Mouse (Mus musculus) midbrain, embryonic 10.5 days (tissue): ENCODE measurements at regions not wholly inside any gene's neighbourhood (a gene's known extent, or its start where the extent isn't known, plus 50 kb on each side); places are given as distances from the start of the nearest gene placed in this dataset.

Experiments
- DNase-seq: peaks from one replicate; pipeline ENCODE4 v3.0.0-alpha.2; 2017; ENCODE audit warnings: low spot score
- H3K27ac ChIP-seq: fragments of 300-500 bp; sonication (generic); replicated peaks from 2 replicates; pipeline ENCODE4 v1.5.1; 2016; ENCODE audit warnings: mild to moderate bottlenecking
- H3K27me3 ChIP-seq: fragments of 300-500 bp; sonication (generic); 2 replicates; pipeline ENCODE4 v1.6.1; 2016; ENCODE audit warnings: low read depth, mild to moderate bottlenecking; ENCODE audit not compliant: poor library complexity, severe bottlenecking
- H3K36me3 ChIP-seq: fragments of 300-500 bp; sonication (generic); 2 replicates; pipeline ENCODE4 v1.6.1; 2016; ENCODE audit warnings: mild to moderate bottlenecking, moderate library complexity
- H3K4me1 ChIP-seq: fragments of 300-500 bp; sonication (generic); 2 replicates; pipeline ENCODE4 v1.6.1; 2016
- H3K4me3 ChIP-seq: fragments of 300-500 bp; sonication (generic); 2 replicates; pipeline ENCODE4 v1.5.1; 2016; ENCODE audit warnings: mild to moderate bottlenecking, moderate library complexity
- H3K9me3 ChIP-seq: fragments of 300-500 bp; sonication (generic); replicated peaks from 2 replicates; pipeline ENCODE4 v1.6.1; 2016; ENCODE audit warnings: mild to moderate bottlenecking
- WGBS: fragments of 180-500 bp; shearing (Covaris S2); methylation state at CpG from one replicate; pipeline ENCODE4 v1.1.7; 2016; 5-methylcytosine and 5-hydroxymethylcytosine counted together

DNA sequence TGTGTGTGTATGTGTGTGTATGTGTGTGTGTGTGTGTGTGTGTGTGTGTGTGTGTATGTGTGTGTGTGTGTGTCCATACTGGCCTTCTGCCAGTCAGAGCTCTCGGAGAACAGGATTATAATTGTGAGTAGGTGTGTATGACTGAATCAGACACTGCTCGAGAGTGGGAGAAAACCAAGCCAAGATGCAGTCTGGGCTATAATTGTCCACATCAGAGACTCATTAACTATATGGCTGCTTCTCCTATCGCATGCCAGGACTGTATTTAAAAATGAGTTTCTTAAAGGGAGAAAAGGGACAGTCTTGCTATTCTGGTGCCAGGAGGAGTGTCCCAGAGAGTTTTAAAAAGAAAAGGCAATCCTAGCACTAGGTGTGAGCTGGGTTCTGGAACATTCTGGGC, 58.7 kb upstream of the Adpgk start:
- 90% methylated on average over 3 of the region's 3 CpGs for WGBS
- no peaks in the 10 kb centered on the region for H3K36me3 ChIP-seq
- no peaks in the 10 kb centered on the region for H3K4me1 ChIP-seq
- no peaks in the 10 kb centered on the region for H3K9me3 ChIP-seq
- no peaks in the 10 kb centered on the region for H3K27me3 ChIP-seq
- DNase-seq, result no peak
- H3K4me3 ChIP-seq, result no peak overlapping the region
- no peak overlapping the region for H3K27ac ChIP-seq

GRCm38 (mm10) chr9:59231947-59232346, 59.4 kb upstream of the Adpgk start:
- no peaks in the 10 kb centered on the region for H3K9me3 ChIP-seq
- H3K27ac ChIP-seq, result no peak overlapping the region
- WGBS, result 90% methylated on average over 7 of the region's 7 CpGs
- no peak for DNase-seq
- H3K27me3 ChIP-seq, result no peaks in the 10 kb centered on the region
- no peak overlapping the region for H3K4me3 ChIP-seq
- H3K36me3 ChIP-seq, result no peaks in the 10 kb centered on the region
- no peaks in the 10 kb centered on the region for H3K4me1 ChIP-seq

DNA sequence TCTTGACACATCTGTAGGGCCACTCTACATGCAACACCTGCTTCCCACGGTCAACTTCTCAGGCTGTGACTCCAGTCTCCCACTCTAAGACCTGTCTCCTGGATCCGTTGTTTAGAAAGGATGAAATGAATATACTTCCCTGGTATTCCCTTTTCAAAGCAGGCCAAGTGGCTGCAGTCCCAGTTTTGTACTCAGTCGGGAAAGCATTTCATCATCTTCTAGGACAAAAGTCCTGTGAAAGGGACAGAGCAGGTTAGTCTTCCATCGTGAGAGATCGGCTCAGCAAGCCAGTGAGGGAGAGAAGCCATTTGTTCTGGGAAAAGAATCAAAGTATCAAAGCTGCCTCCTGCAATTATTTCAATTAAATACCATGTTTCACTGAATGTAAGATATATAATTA, 60.2 kb upstream of the Adpgk start:
- H3K4me3 ChIP-seq, result no peak overlapping the region
- no peaks in the 10 kb centered on the region for H3K36me3 ChIP-seq
- no peaks in the 10 kb centered on the region for H3K9me3 ChIP-seq
- H3K27me3 ChIP-seq, result no peaks in the 10 kb centered on the region
- DNase-seq, result no peak
- WGBS, result 90% methylated on average over 5 of the region's 5 CpGs
- H3K4me1 ChIP-seq, result no peaks in the 10 kb centered on the region
- no peak overlapping the region for H3K27ac ChIP-seq

- Histone ChIP-seq H3K27me3 (no peaks in the 10 kb centered on the region), H3K4me3 (no peak overlapping the region), H3K4me1 (no peaks in the 10 kb centered on the region), H3K36me3 (no peaks in the 10 kb centered on the region), H3K9me3 (no peaks in the 10 kb centered on the region), H3K27ac (no peak overlapping the region)
- no peak for DNase-seq
- 88% methylated on average over 5 of the region's 5 CpGs for WGBS
These were observed 61.2 kb upstream of the Adpgk start for GRCm38 (mm10) chr9:59230161-59230560.

GRCm38 (mm10) chr9:59227948-59228347, 63.4 kb upstream of the Adpgk start:
- H3K4me1 ChIP-seq, result no peaks in the 10 kb centered on the region
- 83% methylated on average over 4 of the region's 4 CpGs for WGBS

GRCm38 (mm10) chr9:59226361-59226760, 65.0 kb upstream of the Adpgk start:
- WGBS, result 93% methylated on average over 4 of the region's 4 CpGs
- Histone ChIP-seq H3K4me1 (no peaks in the 10 kb centered on the region), H3K4me3 (no peak overlapping the region), H3K27me3 (no peaks in the 10 kb centered on the region), H3K9me3 (no peaks in the 10 kb centered on the region), H3K27ac (no peak overlapping the region), H3K36me3 (no peaks in the 10 kb centered on the region)
- DNase-seq, result no peak

More at GRCm38 (mm10) chr9:59227948-59228347, 63.4 kb upstream of the Adpgk start:
- Histone ChIP-seq H3K36me3 (no peaks in the 10 kb centered on the region), H3K9me3 (no peaks in the 10 kb centered on the region), H3K4me3 (no peak overlapping the region), H3K27me3 (no peaks in the 10 kb centered on the region), H3K27ac (no peak overlapping the region)
- no peak for DNase-seq

DNA sequence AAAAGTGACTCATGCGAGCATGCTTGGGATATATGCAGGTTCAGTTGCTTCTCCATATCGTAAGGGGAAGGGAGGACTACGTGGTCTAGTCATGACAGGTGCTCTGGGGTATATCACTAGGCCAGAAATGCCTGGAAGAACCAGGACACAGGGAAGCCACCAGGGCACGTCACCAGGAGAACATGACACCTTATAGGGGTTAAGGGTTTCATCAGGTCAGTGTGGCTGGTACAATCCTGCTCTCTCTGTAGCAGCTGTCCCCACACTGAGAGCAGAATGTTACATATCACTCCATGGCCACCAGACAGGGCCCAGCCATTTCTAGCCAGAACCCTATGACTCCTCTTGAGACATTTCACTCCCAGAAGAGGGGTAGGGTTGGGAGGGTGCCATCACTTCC, 72.1 kb upstream of the Adpgk start:
- no peak overlapping the region for H3K27ac ChIP-seq
- no peak overlapping the region for H3K4me3 ChIP-seq
- H3K4me1 ChIP-seq, result no peaks in the 10 kb centered on the region
- H3K36me3 ChIP-seq, result no peaks in the 10 kb centered on the region
- 85% methylated on average over 4 of the region's 4 CpGs for WGBS
- no peak for DNase-seq
- no peaks in the 10 kb centered on the region for H3K9me3 ChIP-seq
- no peaks in the 10 kb centered on the region for H3K27me3 ChIP-seq

GRCm38 (mm10) chr9:59202654-59203514, 88.5 kb upstream of the Adpgk start:
- 91% methylated on average over 15 of the region's 15 CpGs for WGBS
- H3K9me3 ChIP-seq, result no peaks in the 10 kb centered on the region
- no peaks in the 10 kb centered on the region for H3K36me3 ChIP-seq
- no peak for DNase-seq
- H3K27ac ChIP-seq, result no peak overlapping the region
- no peaks in the 10 kb centered on the region for H3K27me3 ChIP-seq
- no peaks in the 10 kb centered on the region for H3K4me1 ChIP-seq
- no peak overlapping the region for H3K4me3 ChIP-seq

GRCm38 (mm10) chr9:59199495-59200196, 91.7 kb upstream of the Adpgk start:
- Histone ChIP-seq H3K9me3 (no peaks in the 10 kb centered on the region), H3K27ac (no peak overlapping the region), H3K4me3 (no peak overlapping the region), H3K36me3 (no peaks in the 10 kb centered on the region), H3K27me3 (no peaks in the 10 kb centered on the region), H3K4me1 (peaks cover 3% of the 10 kb centered on the region; the same call in 1 of the 2 replicates)
- no peak for DNase-seq
- WGBS, result 83% methylated on average over 19 of the region's 19 CpGs

DNA sequence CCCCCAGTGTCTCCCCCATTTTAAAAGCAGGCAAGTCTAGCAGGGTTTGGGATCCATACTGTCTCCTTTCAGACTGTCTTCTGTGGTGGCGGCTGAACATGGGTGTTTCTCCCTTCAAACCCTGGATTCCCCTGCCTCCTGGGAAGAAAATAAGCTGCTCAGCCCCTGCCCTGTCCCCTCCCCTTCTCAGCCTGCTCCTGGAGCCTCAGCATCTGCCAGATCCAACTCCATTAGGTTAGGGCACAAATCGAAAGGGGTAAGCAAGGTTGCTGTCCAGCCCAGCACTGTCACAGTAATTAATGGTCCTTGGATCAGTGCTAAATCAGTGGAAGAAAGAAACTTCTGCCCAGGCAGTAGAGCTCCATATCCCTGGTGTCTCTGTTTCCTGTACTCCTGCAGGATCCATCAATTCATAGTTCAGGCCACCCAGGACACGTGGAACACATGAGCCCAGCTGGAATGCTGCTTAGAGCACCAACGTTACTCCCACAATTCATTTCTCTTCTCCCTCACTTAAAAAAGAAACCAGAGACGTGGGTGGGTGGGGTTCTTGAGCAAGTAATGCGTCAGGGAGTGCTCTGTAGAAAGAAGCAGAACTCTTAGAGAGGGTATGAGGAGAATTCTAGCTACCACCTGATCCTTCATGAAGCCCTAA, 93.0 kb upstream of the Adpgk start:
- H3K4me1 ChIP-seq, result peaks cover 3% of the 10 kb centered on the region; the same call in 1 of the 2 replicates
- no peaks in the 10 kb centered on the region for H3K36me3 ChIP-seq
- H3K27ac ChIP-seq, result 0 out of 2 replicates have a peak overlapping the region, but pooled peaks have one; percentile 13
- no peaks in the 10 kb centered on the region for H3K27me3 ChIP-seq
- H3K9me3 ChIP-seq, result no peaks in the 10 kb centered on the region
- H3K4me3 ChIP-seq, result no peak overlapping the region
- WGBS, result 69% methylated on average over 6 of the region's 6 CpGs
- no peak for DNase-seq

DNA sequence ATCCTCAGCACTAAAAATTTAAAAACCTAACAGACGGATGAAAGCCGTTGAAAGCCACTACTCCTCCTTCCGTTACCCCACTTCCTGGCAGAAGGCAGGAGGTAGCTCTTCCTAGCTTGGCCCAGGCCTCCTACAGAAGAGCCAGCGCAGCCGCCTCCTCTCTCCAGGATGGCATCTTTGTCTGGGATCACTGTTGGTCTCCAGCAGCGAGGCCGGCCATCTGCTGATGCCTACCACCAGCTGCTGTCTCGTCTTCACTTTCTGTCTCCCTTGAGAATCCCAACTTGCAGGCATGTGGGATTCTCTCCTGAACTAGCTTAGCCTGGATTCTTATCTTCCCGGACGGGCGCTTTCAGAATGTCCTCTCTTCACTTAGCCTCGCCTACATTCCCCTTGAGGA, 93.9 kb upstream of the Adpgk start:
- Histone ChIP-seq H3K4me1 (peaks cover 3% of the 10 kb centered on the region; the same call in 1 of the 2 replicates), H3K36me3 (no peaks in the 10 kb centered on the region), H3K9me3 (no peaks in the 10 kb centered on the region), H3K27ac (no peak overlapping the region), H3K27me3 (no peaks in the 10 kb centered on the region), H3K4me3 (no peak overlapping the region)
- 86% methylated on average over 12 of the region's 12 CpGs for WGBS
- no peak for DNase-seq

GRCm38 (mm10) chr9:59193971-59194370, 97.4 kb upstream of the Adpgk start:
- Histone ChIP-seq H3K4me1 (peaks cover 5% of the 10 kb centered on the region; the same call in 1 of the 2 replicates), H3K27me3 (no peaks in the 10 kb centered on the region), H3K9me3 (no peaks in the 10 kb centered on the region), H3K4me3 (no peak overlapping the region), H3K27ac (no peak overlapping the region), H3K36me3 (no peaks in the 10 kb centered on the region)
- 92% methylated on average over 11 of the region's 11 CpGs for WGBS
- DNase-seq, result no peak

DNA sequence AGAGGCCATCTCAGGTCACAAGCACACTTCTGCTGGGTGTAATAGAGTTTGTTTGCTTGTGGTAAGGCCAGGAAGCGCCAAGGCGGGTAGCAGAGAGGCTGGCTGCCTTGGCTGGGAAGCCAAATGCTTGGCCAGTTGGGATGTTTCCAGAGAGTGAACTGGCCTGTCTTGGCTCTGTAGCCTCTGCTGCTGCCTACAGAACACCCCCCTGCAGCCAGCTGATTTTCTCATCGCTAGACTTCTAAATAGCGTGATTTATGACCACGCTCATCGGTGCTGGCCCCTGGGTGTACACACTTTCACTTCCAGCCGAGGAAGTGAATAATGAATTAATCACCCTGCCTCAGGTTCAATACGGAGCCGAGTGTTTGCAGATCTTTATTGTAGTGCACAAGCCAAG, 102.2 kb upstream of the Adpgk start:
- Histone ChIP-seq H3K4me1 (0 out of 2 replicates have a peak, but pooled peaks cover 3% of the 10 kb centered on the region), H3K4me3 (no peak overlapping the region), H3K36me3 (no peaks in the 10 kb centered on the region), H3K27me3 (no peaks in the 10 kb centered on the region), H3K27ac (no peak overlapping the region), H3K9me3 (no peaks in the 10 kb centered on the region)
- no peak for DNase-seq
- 86% methylated on average over 9 of the region's 9 CpGs for WGBS
